Mouse (Mus musculus) lung, adult 2 months (tissue): ENCODE data around the gene Prex1. TPM values are rescaled to one million over a fixed set of nuclear protein-coding genes. Genes with fewer than 3 reads are reported as not detected.

Experiments used
- DNase-seq: peaks from one replicate; pipeline ENCODE4 v3.0.0; 2022
- H3K4me1 ChIP-seq: fragments of 200-500 bp; 2 replicates; pipeline ENCODE4 v1.6.1; 2011; ENCODE audit warnings: low read length; ENCODE audit not compliant: control insufficient read depth, insufficient read depth
- H3K4me3 ChIP-seq: fragments of 200-500 bp; replicated peaks from 2 replicates; pipeline ENCODE3; 2011; ENCODE audit warnings: low read depth, mild to moderate bottlenecking, control low read depth, low read length; ENCODE audit errors: extremely low read depth
- CTCF ChIP-seq: fragments of 200-500 bp; IDR thresholded peaks from 2 replicates; pipeline ENCODE4 v1.5.1; 2011; ENCODE audit warnings: mild to moderate bottlenecking, low read length, control low read depth; ENCODE audit not compliant: insufficient read depth
- POLR2A ChIP-seq: fragments of 200-500 bp; IDR thresholded peaks from 2 replicates; pipeline ENCODE4 v1.6.1; 2011; ENCODE audit warnings: low read depth, mild to moderate bottlenecking, control low read depth, low read length, borderline replicate concordance; ENCODE audit errors: extremely low read depth
- WGBS: fragments of 180-500 bp; shearing (Covaris S2); methylation state at CpG from one replicate; pipeline ENCODE4 v1.1.7; 2018; 5-methylcytosine and 5-hydroxymethylcytosine counted together
- polyA plus RNA-seq: library from polyadenylated mRNA; depleted of rRNA; stranded (reverse); fragments of >200 nt; gene quantifications from 2 replicates; pipeline ENCODE4 v1.2.3, GENCODE M21; 2012

The Prex1 gene
- polyA plus RNA-seq, 1 experiment = 61.1 TPM

DNA sequence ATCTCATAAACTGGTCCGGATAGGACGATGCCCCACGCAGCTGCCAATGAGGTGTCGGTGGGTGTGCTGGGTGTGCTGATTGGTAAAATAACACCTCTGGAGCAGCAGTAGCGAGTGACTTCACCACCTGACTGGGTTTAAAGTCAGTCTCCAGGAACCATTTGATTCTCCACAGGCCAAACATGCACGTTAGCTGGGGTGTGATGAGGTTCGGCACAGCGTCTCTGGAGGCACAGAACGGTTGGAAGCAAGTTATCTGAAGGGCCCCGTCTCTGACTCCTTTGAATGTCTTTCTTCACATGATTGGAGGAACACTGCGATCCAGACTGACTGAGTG is 159.5 kb downstream of the Prex1 start:
- 77% methylated on average over 11 of the region's 11 CpGs for WGBS
- no peak for DNase-seq
- no peak overlapping the region for H3K4me3 ChIP-seq
- no peak for TF ChIP-seq POLR2A
- no peak for TF ChIP-seq CTCF
- 0 out of 2 replicates have a peak, but pooled peaks cover 3% of the 10 kb centered on the region for H3K4me1 ChIP-seq

DNA sequence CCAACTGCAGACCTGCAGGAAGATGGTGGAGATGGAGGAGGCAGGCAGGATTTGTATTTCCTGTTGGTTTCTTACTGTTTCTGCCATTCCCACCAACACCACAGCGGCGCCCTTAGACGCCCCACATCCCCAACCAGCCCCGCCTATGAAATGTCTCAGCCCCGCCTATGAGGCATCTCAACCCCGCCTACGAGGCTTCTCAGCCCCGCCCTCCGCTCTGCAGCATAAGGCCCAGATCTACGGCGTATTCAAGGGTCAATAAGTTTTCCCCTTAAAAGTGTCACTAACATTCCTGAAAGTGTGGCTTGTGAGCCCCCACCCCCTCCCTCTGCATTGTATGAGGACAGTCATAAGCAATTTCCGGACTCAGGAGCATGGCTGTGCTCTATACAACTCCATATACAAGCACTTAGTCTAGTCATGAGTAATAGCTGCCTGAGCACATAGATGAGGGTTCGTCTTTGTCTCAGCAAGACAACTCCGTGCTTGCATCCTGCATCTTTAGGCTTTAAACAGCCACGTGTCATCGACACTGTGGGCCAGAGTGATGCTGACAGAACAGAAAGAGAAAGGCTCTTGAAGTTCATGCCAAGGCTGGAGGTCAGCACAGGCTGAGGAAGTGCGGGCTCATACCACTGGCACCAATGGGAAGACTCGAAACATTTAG is 160.0 kb downstream of the Prex1 start:
- H3K4me3 ChIP-seq = no peak overlapping the region
- DNase-seq = no peak
- TF ChIP-seq CTCF = no peak
- TF ChIP-seq POLR2A = no peak
- WGBS = 26% methylated on average over 18 of the region's 18 CpGs
- H3K4me1 ChIP-seq = 0 out of 2 replicates have a peak, but pooled peaks cover 3% of the 10 kb centered on the region

DNA sequence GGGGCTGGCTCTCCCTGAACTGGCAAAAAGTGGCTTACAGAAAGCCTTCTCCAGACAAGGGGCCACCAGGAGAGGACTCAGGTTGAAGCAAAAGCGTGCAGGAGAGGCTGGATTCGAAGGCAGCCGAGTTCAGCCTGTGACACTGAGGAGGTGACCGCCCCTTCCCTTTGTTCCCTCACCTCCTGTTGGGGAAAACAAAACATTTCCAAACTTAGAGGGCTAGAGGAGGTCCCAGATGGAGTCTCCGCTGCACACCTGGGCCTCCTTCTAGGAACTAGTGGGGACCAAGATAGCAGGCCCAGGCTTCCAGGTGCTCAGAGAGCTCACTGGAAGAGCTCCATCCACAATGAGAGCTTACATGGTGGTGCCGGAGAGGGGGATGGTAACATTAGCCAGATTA is 161.0 kb downstream of the Prex1 start:
- Histone ChIP-seq H3K4me3 (no peak overlapping the region), H3K4me1 (0 out of 2 replicates have a peak, but pooled peaks cover 3% of the 10 kb centered on the region)
- DNase-seq = no peak
- TF ChIP-seq POLR2A = no peak
- no peak for TF ChIP-seq CTCF
- WGBS = 93% methylated on average over 6 of the region's 6 CpGs

DNA sequence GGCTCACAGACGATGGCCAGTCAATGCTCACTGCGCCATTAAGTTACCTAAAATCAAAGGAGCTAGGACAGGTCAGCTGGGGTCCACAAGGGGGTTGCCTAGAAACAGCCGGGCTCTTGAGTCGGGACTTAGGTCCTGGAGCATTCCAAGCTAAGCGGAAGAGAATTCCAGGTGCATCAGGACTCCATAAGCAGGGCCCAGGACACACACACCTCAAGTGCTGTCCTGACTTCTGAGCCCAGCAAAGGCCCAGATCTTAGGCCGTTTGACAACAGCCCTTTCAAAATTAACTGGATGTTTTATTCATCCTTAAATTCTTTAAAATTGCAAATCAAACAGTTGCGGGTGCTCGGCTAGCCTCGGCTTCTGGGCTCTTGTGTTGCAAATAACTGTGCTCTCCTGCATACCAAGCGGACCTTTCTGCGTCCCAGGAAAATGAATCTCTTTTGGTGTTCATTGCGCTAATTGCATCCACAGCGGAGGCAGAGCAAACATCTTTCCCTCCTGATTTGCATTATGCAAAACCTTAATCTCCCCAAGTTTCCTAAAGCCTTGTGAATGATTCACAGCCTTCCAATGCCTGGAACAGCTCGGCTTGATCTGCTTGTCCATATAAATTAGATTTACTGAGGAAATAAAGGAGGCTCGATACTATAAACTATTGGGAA is 161.7 kb downstream of the Prex1 start:
- H3K4me1 ChIP-seq = 0 out of 2 replicates have a peak, but pooled peaks cover 3% of the 10 kb centered on the region
- no peak overlapping the region for H3K4me3 ChIP-seq
- DNase-seq = no peak
- TF ChIP-seq POLR2A = no peak
- TF ChIP-seq CTCF = no peak
- WGBS = 78% methylated on average over 15 of the region's 15 CpGs

DNA sequence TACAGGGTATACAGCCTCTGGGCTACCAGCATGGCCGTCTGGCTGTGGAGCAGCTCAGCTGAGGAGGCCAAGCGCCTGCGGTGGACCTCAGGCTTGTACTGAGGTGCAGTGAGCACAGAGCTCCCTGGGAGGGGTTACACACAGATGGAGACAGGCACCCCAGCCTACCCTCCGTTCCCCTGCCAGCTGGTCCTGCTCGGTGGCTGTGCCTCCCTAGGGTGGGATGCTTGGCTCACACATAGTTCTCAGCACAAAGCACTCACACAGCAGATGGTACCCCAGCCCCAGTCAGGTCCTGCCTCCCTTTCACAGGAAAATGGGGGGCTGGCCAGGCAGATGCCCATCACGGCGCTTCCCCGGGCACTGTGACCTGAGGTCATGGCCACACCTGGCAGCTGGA is 163.8 kb downstream of the Prex1 start:
- Histone ChIP-seq H3K4me1 (0 out of 2 replicates have a peak, but pooled peaks cover 3% of the 10 kb centered on the region), H3K4me3 (no peak overlapping the region)
- TF ChIP-seq CTCF (no peak), POLR2A (no peak)
- WGBS = 83% methylated on average over 8 of the region's 8 CpGs
- DNase-seq = no peak

DNA sequence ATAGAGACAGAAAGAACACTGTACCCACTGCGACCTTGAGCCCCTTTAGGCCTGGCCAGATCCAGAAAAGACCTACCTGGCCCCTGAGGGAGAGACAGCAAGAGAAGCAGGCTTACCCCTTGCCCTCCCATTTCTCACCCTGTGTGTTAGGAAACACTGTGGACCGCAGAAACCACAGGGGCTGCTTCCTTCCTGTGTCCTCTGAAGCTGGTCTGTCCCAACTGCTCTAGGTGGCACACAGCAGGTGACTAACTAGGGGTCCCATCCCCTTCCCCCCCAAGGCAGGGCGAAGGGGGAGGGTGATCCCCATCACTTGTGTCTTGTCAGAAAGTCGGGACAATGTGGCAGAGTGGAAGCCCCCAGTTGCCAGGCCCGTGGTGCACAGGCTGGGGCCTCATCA is 164.6 kb downstream of the Prex1 start:
- 0 out of 2 replicates have a peak, but pooled peaks cover 3% of the 10 kb centered on the region for H3K4me1 ChIP-seq
- no peak for DNase-seq
- H3K4me3 ChIP-seq = no peak overlapping the region
- TF ChIP-seq CTCF (no peak), POLR2A (no peak)
- WGBS = 73% methylated on average over 5 of the region's 5 CpGs

DNA sequence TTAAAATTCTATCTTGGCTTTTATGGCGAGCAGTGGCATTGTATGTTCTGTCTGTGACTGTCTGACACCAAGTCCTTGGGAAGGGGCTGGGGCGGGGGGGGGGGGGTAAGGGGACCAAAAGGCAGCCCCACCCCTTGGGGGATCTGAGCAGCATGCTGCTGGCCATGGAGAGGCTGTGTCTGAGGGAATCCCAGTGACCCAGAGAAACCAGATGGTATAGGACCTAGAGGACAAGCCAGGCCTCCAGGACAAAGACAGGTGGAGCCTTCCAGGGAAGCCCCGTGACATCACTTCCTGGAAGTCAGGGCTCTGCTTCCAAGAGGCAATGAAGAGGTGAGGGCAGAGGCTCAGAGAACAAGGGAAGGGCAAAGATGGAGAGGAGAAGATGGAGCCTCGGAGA is 168.1 kb downstream of the Prex1 start:
- H3K4me3 ChIP-seq = no peak overlapping the region
- no peak for TF ChIP-seq POLR2A
- no peak for TF ChIP-seq CTCF
- WGBS = 77% methylated on average over 4 of the region's 4 CpGs
- H3K4me1 ChIP-seq = no peaks in the 10 kb centered on the region
- DNase-seq = no peak

DNA sequence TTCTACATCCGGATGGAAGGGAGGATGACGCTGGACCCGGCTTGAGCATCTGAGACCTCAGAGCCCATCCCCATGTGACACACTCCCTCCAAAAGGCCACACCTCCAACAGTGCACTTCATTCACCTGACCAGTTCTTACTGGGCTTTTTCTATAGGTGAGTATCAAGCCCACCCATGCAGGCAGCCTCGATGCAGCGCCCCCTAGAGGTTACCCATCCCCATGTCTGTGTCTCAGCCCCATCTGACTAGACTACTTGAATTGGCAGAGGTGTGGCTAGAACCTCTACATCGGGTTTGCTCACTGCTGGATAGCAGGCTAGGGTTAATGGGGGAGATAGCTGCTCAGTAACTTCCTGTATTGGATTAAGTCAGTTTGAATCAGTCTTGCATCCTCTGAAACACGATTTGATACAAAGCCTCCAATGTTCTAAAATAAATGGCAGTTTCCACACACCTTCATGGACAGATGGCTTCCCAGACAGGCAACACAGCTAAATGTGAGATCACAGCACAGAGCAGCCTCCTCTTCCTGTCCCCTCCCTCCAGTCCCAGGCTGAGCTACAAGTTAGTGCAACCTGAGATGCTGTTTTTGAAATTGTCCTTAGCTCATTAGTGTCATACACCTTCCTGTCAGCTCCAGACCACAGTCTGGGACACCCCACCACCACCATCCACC is 168.9 kb downstream of the Prex1 start:
- 49% methylated on average over 7 of the region's 7 CpGs for WGBS
- Histone ChIP-seq H3K4me1 (no peaks in the 10 kb centered on the region), H3K4me3 (no peak overlapping the region)
- no peak for DNase-seq
- no peak for TF ChIP-seq CTCF
- no peak for TF ChIP-seq POLR2A

DNA sequence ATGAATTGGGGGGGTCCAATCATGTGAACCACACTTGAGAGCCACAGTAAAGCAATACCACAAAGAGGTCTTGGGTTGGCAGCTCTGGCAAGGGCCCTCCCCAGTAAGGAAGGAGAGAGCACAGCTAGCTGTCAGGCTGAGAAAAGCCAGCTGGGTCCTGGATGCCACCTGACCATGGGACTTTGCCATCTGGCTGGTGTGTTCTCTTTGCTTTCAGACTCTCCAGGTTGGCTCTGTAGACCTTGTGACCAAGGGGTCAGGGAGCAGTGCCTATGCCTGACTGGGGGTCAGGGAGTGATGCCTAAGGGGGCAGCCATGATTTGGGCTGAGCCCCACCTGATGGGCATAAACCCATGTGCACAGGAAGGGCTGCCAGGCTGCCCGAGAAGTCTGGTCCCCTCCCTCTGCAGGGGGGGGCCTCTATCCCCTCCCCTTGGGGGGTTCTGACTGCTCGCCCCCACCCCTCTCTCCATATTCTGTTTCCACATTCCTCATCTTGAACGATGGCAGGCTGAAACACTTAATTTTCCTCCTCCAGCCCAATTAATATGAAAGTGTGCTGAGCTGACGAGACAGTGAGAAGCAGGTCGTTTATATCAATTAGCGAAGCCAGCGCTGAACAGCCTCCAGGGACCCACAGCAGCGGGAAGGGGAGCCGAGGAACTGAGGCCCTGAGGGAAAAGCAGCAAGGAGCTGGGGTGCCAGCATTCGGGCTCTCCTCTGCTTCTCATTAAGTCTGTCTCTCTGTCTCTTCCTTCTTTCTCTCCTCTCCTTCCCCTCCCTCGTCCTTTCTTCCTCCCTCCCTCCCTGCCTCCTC is 172.3 kb downstream of the Prex1 start:
- WGBS = 32% methylated on average over 11 of the region's 11 CpGs
- no peak overlapping the region for H3K4me3 ChIP-seq

More for the DNA sequence above, 172.3 kb downstream of the Prex1 start:
- DNase-seq = no peak
- no peaks in the 10 kb centered on the region for H3K4me1 ChIP-seq
- TF ChIP-seq POLR2A (no peak), CTCF (no peak)
